Mouse (Mus musculus): ENCODE data around the gene Isoc2a. TPM values are rescaled to one million over a fixed set of nuclear protein-coding genes. Genes with fewer than 3 reads are reported as not detected.
A peak's percentile ranks its signal among the peaks of the same experiment; 100 is the strongest.

The Isoc2a gene
- polyA plus RNA-seq, 1 experiment from 2014 or later: 2.3 TPM

DNA sequence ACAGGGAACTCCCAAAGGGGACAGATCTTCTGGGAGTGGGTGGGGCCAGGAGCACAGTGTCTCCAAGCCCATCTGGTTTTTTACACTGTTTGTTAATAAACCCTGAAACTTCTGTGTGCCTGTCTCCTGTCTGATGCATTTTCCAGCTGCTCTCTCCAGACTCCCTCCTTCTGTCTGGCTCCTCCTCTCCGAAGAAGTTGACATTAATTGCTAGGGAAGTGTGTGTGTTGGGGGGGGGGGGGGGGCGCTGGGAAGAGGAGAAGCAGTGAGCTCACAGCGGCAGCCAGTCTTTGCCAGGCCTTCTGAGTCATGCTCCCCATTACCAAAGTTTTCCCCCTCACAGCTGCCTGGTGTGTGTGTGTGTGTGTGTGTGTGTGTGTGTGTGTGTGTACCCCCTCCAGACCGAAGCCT is 47.9 kb downstream of the Isoc2a start:
- H3K4me2 ChIP-seq (ENCODE audit: low read depth, low read length): no peak overlapping the region
- no peak overlapping the region for H3K27ac ChIP-seq (ENCODE audit: low read depth)
- no peaks in the 10 kb centered on the region for H3K9me3 ChIP-seq (ENCODE audit: low read length)
- H3K9ac ChIP-seq (replicated peaks): no peak overlapping the region
- peaks cover 6% of the 10 kb centered on the region; the same call in 1 of the 2 replicates for H3K36me3 ChIP-seq (replicated peaks; ENCODE audit: insufficient read depth, low read length)
- H3K27me3 ChIP-seq (ENCODE audit: insufficient read depth, low read length): peaks cover 23% of the 10 kb centered on the region
- peaks cover 15% of the 10 kb centered on the region for H3K4me1 ChIP-seq (ENCODE audit: insufficient read depth)
- TF ChIP-seq CTCF (IDR thresholded peaks at IDR 0.05; ENCODE audit: low read depth): no peak
- TF ChIP-seq EP300 (IDR thresholded peaks at IDR 0.05; ENCODE audit: low read depth): no peak
- DNase-seq (no peak), ATAC-seq (no peak)
- no peak overlapping the region for H3K4me3 ChIP-seq (ENCODE audit: low read depth, low read length)
- WGBS (ENCODE audit: insufficient replicate concordance): 14% methylated on average over 3 of the region's 4 CpGs

DNA sequence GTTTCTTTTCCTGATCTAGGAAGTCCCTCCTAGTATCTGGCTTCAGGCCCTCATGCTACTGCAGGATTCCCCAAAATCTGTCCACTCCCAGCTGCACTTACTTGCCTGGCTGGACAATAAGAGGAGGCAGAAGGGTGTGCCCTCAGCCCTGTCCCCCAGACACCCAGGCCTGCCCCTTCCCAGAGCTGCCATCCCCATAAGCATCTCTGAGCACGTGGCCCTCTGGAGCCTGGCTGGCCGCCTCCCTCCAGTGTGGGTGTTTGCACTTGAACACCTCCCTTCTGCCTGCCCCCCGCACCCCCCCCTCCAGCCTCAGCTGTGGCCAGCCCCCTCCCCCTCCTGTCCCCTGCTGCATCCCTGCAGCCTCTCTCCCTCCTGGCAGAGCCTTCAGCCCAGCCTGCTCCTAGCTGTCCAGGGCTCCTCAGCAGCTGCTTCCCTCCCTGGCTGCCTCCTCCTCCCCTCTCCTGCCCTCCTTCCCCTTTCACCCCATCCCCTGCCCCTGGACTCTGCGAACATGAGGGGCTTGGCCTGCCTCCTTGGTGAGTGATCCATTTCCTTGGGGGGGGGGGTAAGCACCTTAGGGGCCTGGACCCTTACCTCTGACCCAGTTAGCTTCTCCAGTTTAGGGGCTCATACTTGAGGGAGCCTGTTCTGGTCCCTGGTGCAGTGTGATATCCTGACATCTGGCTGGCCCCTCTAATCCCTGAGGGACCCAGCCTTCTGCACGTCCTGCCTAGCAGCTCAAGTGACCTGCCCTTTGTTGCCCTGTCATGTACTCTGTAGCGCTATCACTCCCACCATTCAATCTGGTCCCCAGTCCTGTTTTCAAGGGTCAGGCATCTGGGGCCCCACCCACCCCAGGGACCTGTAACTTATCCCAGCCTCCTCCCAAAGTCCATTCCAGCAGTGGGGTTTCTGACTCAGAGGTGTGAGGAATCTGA is 48.8 kb downstream of the Isoc2a start, which contains the start of gene Ssc5d:
TSS of gene Ssc5d (plus strand) at position 345 of the 941 bp plus-strand sequence.
- no peaks in the 10 kb centered on the region for H3K9me3 ChIP-seq (ENCODE audit: low read length)
- 20% methylated on average over 6 of the region's 6 CpGs for WGBS (ENCODE audit: insufficient replicate concordance)
- peak within 1 kb of the TSS; percentile 11; the same call in 1 of the 2 replicates for H3K27ac ChIP-seq (ENCODE audit: low read depth)
- no peak within 1 kb of the TSS for H3K9ac ChIP-seq (replicated peaks)
- TF ChIP-seq CTCF (IDR thresholded peaks at IDR 0.05; ENCODE audit: low read depth) (no peak), EP300 (IDR thresholded peaks at IDR 0.05; ENCODE audit: low read depth) (no peak)
- no peak within 1 kb of the TSS for H3K4me3 ChIP-seq (ENCODE audit: low read depth, low read length)
- no peaks in the 10 kb centered on the region for H3K36me3 ChIP-seq (replicated peaks; ENCODE audit: insufficient read depth, low read length)
- no peak for ATAC-seq
- peaks cover 23% of the 10 kb centered on the region for H3K27me3 ChIP-seq (ENCODE audit: insufficient read depth, low read length)
- no peak for DNase-seq
- peaks cover 15% of the 10 kb centered on the region for H3K4me1 ChIP-seq (ENCODE audit: insufficient read depth)
- no peak within 1 kb of the TSS for H3K4me2 ChIP-seq (ENCODE audit: low read depth, low read length)

DNA sequence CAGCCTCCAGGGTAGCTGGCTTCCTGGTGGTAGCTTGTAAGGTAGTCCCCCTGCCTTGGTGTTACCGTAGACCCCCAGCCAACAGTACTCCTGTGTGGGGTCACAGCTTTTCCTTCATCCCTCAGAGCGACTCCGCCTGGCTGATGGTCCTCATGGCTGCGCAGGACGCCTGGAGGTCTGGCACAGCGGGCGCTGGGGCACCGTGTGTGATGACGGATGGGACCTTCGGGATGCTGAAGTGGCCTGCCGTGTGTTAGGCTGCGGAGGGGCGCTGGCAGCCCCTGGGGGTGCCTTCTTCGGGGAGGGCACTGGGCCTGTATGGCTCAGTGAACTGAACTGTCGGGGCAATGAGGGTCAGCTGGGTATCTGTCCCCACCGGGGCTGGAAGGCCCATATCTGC is 49.9 kb downstream of the Isoc2a start:
- Histone ChIP-seq H3K4me3 (ENCODE audit: low read depth, low read length) (no peak overlapping the region), H3K27ac (ENCODE audit: low read depth) (no peak overlapping the region)
- DNase-seq: no peak

DNA sequence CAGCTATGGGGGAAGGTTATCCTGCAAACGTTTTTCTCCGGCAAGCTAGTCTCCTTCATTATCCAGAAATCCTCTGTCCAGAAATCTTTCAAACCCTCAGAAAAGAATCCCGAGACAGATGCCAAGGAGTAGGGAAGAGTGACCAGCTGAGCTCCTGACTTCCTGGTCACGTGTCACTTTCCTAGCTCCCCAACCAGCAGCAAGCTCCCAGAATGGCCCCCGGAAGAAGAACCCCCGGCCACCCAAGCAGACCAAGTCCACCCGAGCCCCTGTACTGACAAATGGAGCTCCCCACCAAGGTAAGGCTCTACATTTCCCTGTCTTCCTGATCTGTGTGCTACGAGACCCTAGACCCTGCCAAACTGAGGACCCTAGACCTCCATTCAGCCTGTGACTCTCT is 50.8 kb downstream of the Isoc2a start:
- DNase-seq (no peak), ATAC-seq (no peak)
- H3K9me3 ChIP-seq (ENCODE audit: low read length): no peaks in the 10 kb centered on the region
- WGBS (ENCODE audit: insufficient replicate concordance): 57% methylated on average over 8 of the region's 8 CpGs
- H3K9ac ChIP-seq (replicated peaks): no peak overlapping the region
- H3K27ac ChIP-seq (ENCODE audit: low read depth): no peak overlapping the region
- H3K4me1 ChIP-seq (ENCODE audit: insufficient read depth): peaks cover 12% of the 10 kb centered on the region
- TF ChIP-seq CTCF (IDR thresholded peaks at IDR 0.05; ENCODE audit: low read depth) (no peak), EP300 (IDR thresholded peaks at IDR 0.05; ENCODE audit: low read depth) (no peak)
- peaks cover 19% of the 10 kb centered on the region for H3K27me3 ChIP-seq (ENCODE audit: insufficient read depth, low read length)
- no peaks in the 10 kb centered on the region for H3K36me3 ChIP-seq (replicated peaks; ENCODE audit: insufficient read depth, low read length)
- no peak overlapping the region for H3K4me3 ChIP-seq (ENCODE audit: low read depth, low read length)
- no peak overlapping the region for H3K4me2 ChIP-seq (ENCODE audit: low read depth, low read length)

More for the DNA sequence above, 49.9 kb downstream of the Isoc2a start:
- Histone ChIP-seq H3K4me2 (ENCODE audit: low read depth, low read length) (no peak overlapping the region), H3K27me3 (ENCODE audit: insufficient read depth, low read length) (peaks cover 23% of the 10 kb centered on the region), H3K36me3 (replicated peaks; ENCODE audit: insufficient read depth, low read length) (no peaks in the 10 kb centered on the region), H3K9ac (replicated peaks) (no peak overlapping the region), H3K9me3 (ENCODE audit: low read length) (no peaks in the 10 kb centered on the region), H3K4me1 (ENCODE audit: insufficient read depth) (peaks cover 15% of the 10 kb centered on the region)
- no peak for TF ChIP-seq CTCF (IDR thresholded peaks at IDR 0.05; ENCODE audit: low read depth)
- no peak for TF ChIP-seq EP300 (IDR thresholded peaks at IDR 0.05; ENCODE audit: low read depth)
- no peak for ATAC-seq
- 70% methylated on average over 15 of the region's 16 CpGs for WGBS (ENCODE audit: insufficient replicate concordance)

DNA sequence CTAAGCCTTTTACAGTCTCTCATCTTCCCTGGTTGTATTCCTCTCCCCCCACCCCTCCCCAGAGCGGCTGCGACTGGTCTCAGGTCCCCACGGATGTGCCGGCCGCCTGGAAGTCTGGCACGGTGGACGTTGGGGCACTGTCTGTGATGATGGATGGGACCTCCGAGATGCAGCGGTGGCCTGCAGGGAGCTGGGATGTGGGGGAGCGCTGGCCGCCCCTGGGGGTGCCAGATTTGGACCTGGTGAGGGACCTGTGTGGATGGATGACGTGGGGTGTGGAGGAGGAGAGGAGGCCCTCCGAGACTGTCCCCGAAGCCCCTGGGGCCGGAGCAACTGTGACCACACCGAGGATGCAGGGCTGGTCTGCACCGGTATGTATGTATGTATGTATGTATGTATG is 51.4 kb downstream of the Isoc2a start:
- peaks cover 6% of the 10 kb centered on the region for H3K4me1 ChIP-seq (ENCODE audit: insufficient read depth)
- H3K27me3 ChIP-seq (ENCODE audit: insufficient read depth, low read length): peaks cover 12% of the 10 kb centered on the region
- no peak overlapping the region for H3K4me3 ChIP-seq (ENCODE audit: low read depth, low read length)
- DNase-seq (no peak), ATAC-seq (no peak)
- H3K36me3 ChIP-seq (replicated peaks; ENCODE audit: insufficient read depth, low read length): no peaks in the 10 kb centered on the region
- no peak overlapping the region for H3K4me2 ChIP-seq (ENCODE audit: low read depth, low read length)
- 72% methylated on average over 17 of the region's 17 CpGs for WGBS (ENCODE audit: insufficient replicate concordance)
- no peak overlapping the region for H3K27ac ChIP-seq (ENCODE audit: low read depth)
- TF ChIP-seq CTCF (IDR thresholded peaks at IDR 0.05; ENCODE audit: low read depth): no peak
- TF ChIP-seq EP300 (IDR thresholded peaks at IDR 0.05; ENCODE audit: low read depth): no peak
- no peak overlapping the region for H3K9ac ChIP-seq (replicated peaks)
- no peaks in the 10 kb centered on the region for H3K9me3 ChIP-seq (ENCODE audit: low read length)

DNA sequence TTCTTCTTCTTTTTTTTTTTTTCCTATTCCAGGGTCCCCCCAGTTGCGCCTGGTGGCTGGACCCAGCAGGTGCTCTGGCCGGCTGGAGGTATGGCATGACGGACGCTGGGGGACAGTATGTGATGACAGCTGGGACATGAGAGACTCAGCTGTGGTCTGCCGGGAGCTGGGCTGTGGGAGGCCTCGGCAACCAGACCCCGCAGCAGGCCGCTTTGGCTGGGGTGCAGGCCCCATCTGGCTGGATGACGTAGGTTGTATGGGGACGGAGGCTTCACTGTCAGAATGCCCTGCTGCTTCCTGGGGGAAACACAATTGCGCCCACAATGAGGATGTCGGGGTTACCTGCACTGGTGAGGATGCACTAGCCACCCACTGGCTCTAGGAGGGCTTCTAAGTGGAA is 56.1 kb downstream of the Isoc2a start:
- DNase-seq (no peak), ATAC-seq (no peak)
- Histone ChIP-seq H3K27ac (ENCODE audit: low read depth) (no peak overlapping the region), H3K9ac (replicated peaks) (no peak overlapping the region), H3K4me2 (ENCODE audit: low read depth, low read length) (no peak overlapping the region), H3K36me3 (replicated peaks; ENCODE audit: insufficient read depth, low read length) (no peaks in the 10 kb centered on the region), H3K4me3 (ENCODE audit: low read depth, low read length) (no peak overlapping the region), H3K27me3 (ENCODE audit: insufficient read depth, low read length) (no peaks in the 10 kb centered on the region), H3K9me3 (ENCODE audit: low read length) (no peaks in the 10 kb centered on the region), H3K4me1 (ENCODE audit: insufficient read depth) (no peaks in the 10 kb centered on the region)
- 64% methylated on average over 12 of the region's 12 CpGs for WGBS (ENCODE audit: insufficient replicate concordance)
- TF ChIP-seq CTCF (IDR thresholded peaks at IDR 0.05; ENCODE audit: low read depth): no peak
- TF ChIP-seq EP300 (IDR thresholded peaks at IDR 0.05; ENCODE audit: low read depth): no peak
